Mouse (Mus musculus) cerebellum, postnatal 36 days (tissue): ENCODE measurements at regions not wholly inside any gene's neighbourhood (a gene's known extent, or its start where the extent isn't known, plus 50 kb on each side); places are given as distances from the start of the nearest gene placed in this dataset.
"Not testable (repeated sequence)": the region's sequence is repeated elsewhere in the genome, so short reads cannot be mapped to it uniquely, and the experiment has no call there.

ENCODE experiments used
- DNase-seq, 2 experiments: peaks; one replicate each; pipeline ENCODE4 v3.0.0; 2021 to 2022; ENCODE audit warnings: mixed read lengths in 2 of 2

DNA sequence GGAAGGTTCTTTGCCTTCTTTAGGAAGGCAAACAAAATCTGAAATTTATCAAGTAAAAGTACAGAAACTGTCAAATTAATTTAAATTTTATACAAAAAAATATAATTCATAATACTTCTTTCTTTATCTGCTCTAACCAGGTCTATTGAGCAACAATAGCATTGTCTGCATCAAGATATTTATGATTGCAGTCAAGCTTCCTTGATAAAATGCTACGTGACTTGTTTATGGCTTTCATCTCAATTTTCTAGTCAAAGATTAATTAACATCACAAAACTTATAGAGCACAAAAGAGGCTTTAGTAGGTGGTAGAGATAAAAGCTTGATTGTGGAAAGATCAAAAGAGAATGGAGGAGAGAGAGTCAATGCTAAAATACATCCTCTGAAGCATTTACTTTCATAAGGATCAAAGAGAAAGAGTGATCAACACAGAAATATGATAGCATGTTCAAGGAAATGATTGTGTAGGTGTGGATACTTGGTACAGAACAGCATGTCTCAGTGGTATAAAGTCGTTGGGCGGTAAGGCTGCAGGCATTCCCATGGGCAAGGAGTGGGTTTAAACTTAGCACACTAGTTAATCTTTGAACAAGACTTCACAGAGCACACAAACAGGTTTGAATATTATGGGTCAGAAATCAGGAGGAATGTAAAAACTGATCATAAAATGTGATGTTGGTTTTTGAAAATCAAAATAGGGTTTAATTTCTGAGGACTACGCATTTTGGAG lies 164.3 kb upstream of the Speer4f2 start:
- no peak for DNase-seq

GRCm38 (mm10) chr5:17210723-17211245 lies 162.2 kb upstream of the Speer4f2 start:
- DNase-seq: no peak

GRCm38 (mm10) chr5:17223542-17223941 lies 149.4 kb upstream of the Speer4f2 start:
- DNase-seq: not testable (repeated sequence)

- DNase-seq: no peak
Observed at GRCm38 (mm10) chr5:17247732-17248606, 125.0 kb upstream of the Speer4f2 start.

- no peak for DNase-seq
Observed at GRCm38 (mm10) chr5:17260541-17261325, 112.2 kb upstream of the Speer4f2 start.

DNA sequence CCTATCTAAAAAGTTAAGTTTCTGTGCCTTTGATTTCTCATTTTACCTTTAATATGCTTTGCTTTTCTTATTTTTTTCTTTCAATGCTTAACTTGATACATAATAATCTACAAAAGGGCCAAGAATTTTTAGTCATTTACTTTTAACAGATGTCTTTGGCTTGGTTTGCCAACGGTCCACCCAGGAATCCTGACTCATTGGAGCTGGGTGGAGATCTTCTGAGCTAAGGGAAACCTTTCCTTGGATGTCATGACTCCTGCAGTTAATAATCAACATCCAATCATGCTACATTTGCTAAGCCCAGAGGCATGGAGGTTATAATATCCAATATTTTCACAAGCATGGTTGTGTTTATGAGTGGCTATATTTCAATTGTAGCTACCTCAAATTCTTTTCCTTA lies 110.9 kb upstream of the Speer4f2 start:
- no peak for DNase-seq

- DNase-seq: no peak
Observed at GRCm38 (mm10) chr5:17271153-17271552, 101.8 kb upstream of the Speer4f2 start.

DNA sequence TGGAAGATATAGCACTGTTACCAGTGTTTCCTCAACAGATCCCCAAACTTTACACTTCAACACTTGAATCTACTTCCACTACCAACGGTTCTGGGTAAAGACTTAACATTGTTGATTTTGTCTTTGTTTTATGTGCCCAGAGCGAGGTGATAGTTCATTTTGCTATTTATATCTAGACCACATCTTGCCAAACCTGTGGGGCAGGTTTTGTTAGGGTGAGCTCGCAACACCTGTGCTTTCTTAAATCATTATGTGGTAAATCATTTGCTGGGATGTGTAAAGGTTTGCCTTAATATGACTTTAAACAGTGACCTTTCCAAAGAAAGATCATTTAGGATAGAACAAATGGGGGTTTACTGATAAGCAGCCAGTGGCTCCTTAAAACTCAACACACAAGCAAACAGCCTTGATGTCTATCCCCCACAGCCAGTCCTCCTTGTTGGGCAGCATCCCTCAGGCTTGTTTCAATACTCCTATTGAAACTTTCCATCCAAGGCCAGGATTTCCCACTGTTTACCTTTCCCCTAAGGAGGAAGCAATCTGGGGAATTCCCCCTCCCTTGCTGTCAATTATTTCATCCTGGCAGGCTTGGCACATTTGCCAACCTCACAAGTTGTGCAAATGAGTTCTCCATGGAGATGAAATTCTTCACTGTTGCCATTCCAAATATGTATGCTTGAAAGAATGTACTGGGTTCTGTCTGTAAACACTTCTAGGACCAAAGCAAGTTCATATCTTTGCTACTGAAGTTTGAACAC lies 101.1 kb upstream of the Speer4f2 start:
- DNase-seq: no peak

GRCm38 (mm10) chr5:17275346-17275745 lies 97.6 kb upstream of the Speer4f2 start:
- DNase-seq: no peak

GRCm38 (mm10) chr5:17276782-17277578 lies 96.0 kb upstream of the Speer4f2 start:
- DNase-seq: no peak

DNA sequence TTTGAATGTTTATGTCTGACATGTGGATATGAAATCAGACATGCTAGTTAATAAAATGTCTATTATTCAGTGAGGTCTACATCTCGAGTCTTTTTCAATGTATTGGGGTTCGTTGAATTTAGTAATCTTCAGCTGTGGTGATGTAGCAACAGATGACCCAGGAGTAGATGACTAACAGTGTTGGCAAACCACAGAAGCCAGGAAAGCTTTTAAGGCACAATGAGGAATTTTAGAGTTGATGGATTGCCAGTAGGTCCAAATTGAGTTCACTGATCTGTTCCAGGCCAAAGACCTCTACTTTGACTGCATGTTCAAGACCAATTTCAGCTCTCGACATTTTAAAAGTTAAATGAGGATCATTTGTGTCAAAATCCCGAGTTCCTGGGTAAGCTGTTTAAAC lies 92.8 kb upstream of the Speer4f2 start:
- DNase-seq: no peak

- DNase-seq: no peak
Observed at GRCm38 (mm10) chr5:17280951-17281350, 92.0 kb upstream of the Speer4f2 start.

DNA sequence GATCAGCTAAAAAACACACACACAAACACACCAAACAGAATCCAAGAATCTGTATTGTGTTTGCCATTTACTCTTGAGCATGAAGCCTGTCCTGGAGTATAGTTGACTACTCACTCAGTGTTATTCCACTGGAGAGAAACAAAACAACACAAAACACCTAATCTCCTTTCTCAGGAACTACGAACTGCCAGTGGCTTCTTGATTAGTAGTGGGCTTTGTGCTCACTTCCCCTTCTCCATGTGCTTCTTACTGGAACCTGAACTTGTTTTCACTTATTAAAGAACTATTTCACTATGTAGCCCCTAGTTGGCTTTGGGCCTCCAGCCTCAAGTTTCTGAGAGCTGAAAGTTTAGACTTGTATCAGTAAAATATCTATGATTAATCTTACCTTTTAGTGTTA lies 84.0 kb upstream of the Speer4f2 start:
- DNase-seq: no peak

DNA sequence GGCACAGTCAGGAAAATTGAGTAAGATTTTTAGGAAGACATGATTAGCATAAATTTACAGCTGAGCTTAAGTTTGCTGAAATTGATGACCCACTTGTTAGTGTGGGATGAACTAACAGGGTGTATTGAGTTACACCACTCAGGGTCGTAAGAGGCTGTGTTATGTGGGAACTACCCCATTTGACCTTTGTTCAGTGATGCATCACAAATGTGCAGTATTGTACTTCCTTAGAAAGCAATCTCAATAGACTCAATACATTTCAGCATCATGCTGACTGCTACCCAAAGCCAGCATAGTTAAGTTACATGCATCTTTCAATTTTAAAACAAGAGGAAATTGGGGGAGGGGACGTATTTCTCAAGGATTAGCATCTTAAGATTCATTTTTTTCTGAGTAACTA lies 80.4 kb upstream of the Speer4f2 start:
- no peak for DNase-seq

DNA sequence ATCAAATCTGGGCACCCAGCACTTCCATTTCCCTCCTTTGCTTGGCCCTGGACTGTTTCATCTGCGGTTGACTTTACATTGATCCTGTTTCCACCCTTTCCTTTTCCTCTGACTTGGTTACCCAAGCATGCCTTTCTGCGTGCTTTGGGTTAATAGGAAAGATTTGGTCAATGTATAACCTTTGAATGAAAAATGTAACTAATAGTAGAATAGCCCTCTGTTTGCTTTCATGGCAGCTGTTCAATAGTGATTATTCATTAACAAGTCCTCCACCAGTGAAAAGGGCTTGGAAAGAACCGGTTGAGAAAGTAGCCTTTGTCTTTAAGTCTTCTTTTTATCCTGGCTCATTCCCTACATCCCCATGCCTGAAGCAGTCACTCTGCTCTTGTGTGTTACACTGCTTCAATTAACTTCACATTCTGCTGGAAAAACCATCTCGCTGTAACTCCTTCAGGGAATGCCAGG lies 76.4 kb upstream of the Speer4f2 start:
- no peak for DNase-seq

GRCm38 (mm10) chr5:17299846-17300245 lies 73.1 kb upstream of the Speer4f2 start:
- DNase-seq: no peak

GRCm38 (mm10) chr5:17321501-17321900 lies 51.5 kb upstream of the Speer4f2 start:
- DNase-seq: no peak
